Mouse (Mus musculus) heart, embryonic 14.5 days (tissue): ENCODE measurements around the gene Pank2. TPM values are rescaled to one million over a fixed set of nuclear protein-coding genes. Genes with fewer than 3 reads are reported as not detected.
"Not testable (repeated sequence)": the region's sequence is repeated elsewhere in the genome, so short reads cannot be mapped to it uniquely, and the experiment has no call there.

Source experiments
- ATAC-seq: fragments of 200-750 bp; cut with Nextera tagmentation; 2 replicates; pipeline ENCODE4 v1.8.0; 2017; ENCODE audit warnings: low read depth, moderate TSS enrichment; ENCODE audit not compliant: insufficient number of reproducible peaks, insufficient read depth, low FRiP score
- H3K27ac ChIP-seq, 2 experiments: fragments of 200-500 bp in 1 of 2; fragments of 300-500 bp in 1 of 2; sonication (generic) in 1 of 2; replicated peaks in 1 of 2; 2 replicates each; pipeline ENCODE4 v1.5.1; 2012 to 2014; ENCODE audit warnings: low read depth in 2 of 2, low read length in 2 of 2, control low read depth in 1 of 2, mild to moderate bottlenecking in 1 of 2, mixed read lengths in 1 of 2; ENCODE audit not compliant: control insufficient read depth in 1 of 2, insufficient read depth in 1 of 2
- H3K27me3 ChIP-seq: fragments of 300-500 bp; sonication (generic); 2 replicates; pipeline ENCODE4 v1.6.1; 2014; ENCODE audit warnings: mild to moderate bottlenecking, low read length, control low read depth; ENCODE audit not compliant: control insufficient read depth, insufficient read depth
- H3K36me3 ChIP-seq: fragments of 300-500 bp; sonication (generic); 2 replicates; pipeline ENCODE4 v1.6.1; 2014; ENCODE audit warnings: mild to moderate bottlenecking, control low read depth, low read length, mixed read lengths; ENCODE audit not compliant: control insufficient read depth, insufficient read depth
- H3K4me1 ChIP-seq, 2 experiments: fragments of 200-500 bp in 1 of 2; fragments of 300-500 bp in 1 of 2; sonication (generic) in 1 of 2; 2 replicates each; pipeline ENCODE4 v1.6.1; 2012 to 2014; ENCODE audit warnings: low read length in 2 of 2, control low read depth in 1 of 2, mixed read lengths in 1 of 2; ENCODE audit not compliant: control insufficient read depth in 2 of 2, insufficient read depth in 2 of 2
- H3K4me2 ChIP-seq: fragments of 300-500 bp; sonication (generic); 2 replicates; pipeline ENCODE4 v1.6.1; 2014; ENCODE audit warnings: mild to moderate bottlenecking, low read length
- H3K4me3 ChIP-seq, 2 experiments: fragments of 200-500 bp in 1 of 2; fragments of 300-500 bp in 1 of 2; sonication (generic) in 1 of 2; 2 replicates each; pipeline ENCODE4 v1.5.1; 2012 to 2014; ENCODE audit warnings: low read length in 2 of 2, mild to moderate bottlenecking in 2 of 2, control low read depth in 1 of 2, low read depth in 1 of 2, moderate library complexity in 1 of 2; ENCODE audit not compliant: control insufficient read depth in 1 of 2, insufficient read depth in 1 of 2
- H3K9ac ChIP-seq: fragments of 300-500 bp; sonication (generic); 2 replicates; pipeline ENCODE4 v1.6.1; 2014; ENCODE audit warnings: mild to moderate bottlenecking, low read length
- H3K9me3 ChIP-seq: fragments of 300-500 bp; sonication (generic); 2 replicates; pipeline ENCODE4 v1.6.1; 2016; ENCODE audit warnings: low read length, control low read depth; ENCODE audit not compliant: control insufficient read depth
- WGBS: fragments of 180-500 bp; shearing (Covaris S2); extraction: QIAGEN DNeasy Blood & Tissue Kit; methylation state at CpG from one replicate; pipeline ENCODE4 v1.1.7; 2014; 5-methylcytosine and 5-hydroxymethylcytosine counted together
- polyA plus RNA-seq: library from polyadenylated mRNA; unstranded; fragments of >200 nt; fragmentation: Nextera tagmentation; extraction: Ambion mirVana; gene quantifications from 2 replicates; pipeline ENCODE4 v1.2.1, GENCODE M21; 2014

Gene Pank2
- polyA plus RNA-seq, 1 experiment from 2014 or later = 32.9 TPM

DNA sequence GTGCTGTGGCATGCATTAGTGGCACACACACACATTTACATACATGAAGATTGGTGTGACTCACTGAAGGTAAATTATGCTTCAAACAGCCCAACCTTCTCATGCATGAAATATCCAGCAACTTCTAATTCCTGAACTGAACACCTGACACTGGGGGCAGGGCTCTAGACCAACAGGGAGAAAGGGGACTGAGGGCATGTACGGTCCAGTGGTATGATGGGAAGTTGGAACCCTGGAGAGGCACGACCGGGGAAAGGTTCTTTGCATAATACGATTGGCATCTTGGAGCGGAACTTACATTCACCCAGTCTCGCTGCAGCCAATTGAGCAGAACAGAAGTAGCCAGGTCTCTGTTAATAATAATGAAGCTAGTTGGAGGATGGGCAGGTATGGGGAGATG is 37.1 kb upstream of the Pank2 start:
- Histone ChIP-seq H3K9ac (no peak overlapping the region), H3K36me3 (no peaks in the 10 kb centered on the region), H3K27me3 (no peaks in the 10 kb centered on the region), H3K27ac (no peak overlapping the region), H3K4me3 (no peak overlapping the region), H3K9me3 (no peaks in the 10 kb centered on the region; the same call in 1 of the 2 replicates), H3K4me1 (peaks cover 2 to 9% of the 10 kb centered on the region in 2 experiments; a peak in 1 of 4 replicates), H3K4me2 (no peak overlapping the region)
- 75% methylated on average over 6 of the region's 6 CpGs for WGBS
- no peak for ATAC-seq

DNA sequence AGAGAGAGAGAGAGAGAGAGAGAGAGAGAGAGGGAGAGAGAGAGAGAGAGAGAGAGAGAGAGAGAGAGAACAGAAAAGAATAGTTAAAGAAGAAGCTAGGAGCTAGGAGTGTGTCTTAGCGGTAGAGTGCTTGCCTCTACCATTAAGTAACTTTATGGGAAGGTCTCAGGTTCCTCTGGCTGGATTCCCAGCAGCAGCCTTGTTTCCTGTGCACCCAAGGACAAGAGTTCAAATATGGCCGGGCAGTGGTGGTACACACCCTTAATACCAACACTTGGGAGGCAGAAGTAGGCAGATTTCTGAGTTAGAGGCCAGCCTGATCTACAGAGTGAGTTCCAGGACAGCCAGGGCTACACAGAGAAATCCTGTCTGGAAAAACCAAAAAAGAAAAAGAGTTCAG is 35.6 kb upstream of the Pank2 start:
- H3K4me1 ChIP-seq, ATAC-seq: not testable (repeated sequence)

DNA sequence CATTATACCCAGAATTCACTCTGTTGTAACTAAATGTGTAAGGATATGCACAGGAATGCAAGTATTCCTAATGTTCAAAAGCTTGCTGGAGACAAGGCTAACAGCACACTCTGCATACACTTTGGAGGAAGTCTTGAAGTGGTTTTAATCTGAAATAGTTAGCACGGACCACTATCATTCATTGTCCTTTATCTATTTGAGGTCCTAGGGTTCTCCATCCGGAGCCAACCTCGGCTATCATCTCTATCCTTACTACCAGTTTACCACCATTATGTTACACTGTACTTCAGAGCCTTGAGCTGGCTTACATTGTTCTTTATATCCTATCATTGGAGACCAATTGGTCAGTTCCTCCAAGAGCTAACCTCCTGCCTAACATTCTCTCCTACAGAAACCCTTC is 35.1 kb upstream of the Pank2 start:
- H3K4me1 ChIP-seq = peaks cover 2 to 7% of the 10 kb centered on the region in 2 experiments; a peak in 1 of 4 replicates
- H3K9me3 ChIP-seq = no peaks in the 10 kb centered on the region
- no peak overlapping the region for H3K4me2 ChIP-seq
- H3K36me3 ChIP-seq = no peaks in the 10 kb centered on the region
- H3K9ac ChIP-seq = no peak overlapping the region
- WGBS = 64% methylated on average over 3 of the region's 3 CpGs
- no peak for ATAC-seq
- no peaks in the 10 kb centered on the region for H3K27me3 ChIP-seq
- H3K4me3 ChIP-seq = no peak overlapping the region
- H3K27ac ChIP-seq = no peak overlapping the region

More for the DNA sequence above, 35.6 kb upstream of the Pank2 start:
- not testable (repeated sequence) for H3K36me3 ChIP-seq, H3K9me3 ChIP-seq, H3K4me2 ChIP-seq, H3K9ac ChIP-seq, H3K27me3 ChIP-seq, H3K4me3 ChIP-seq, H3K27ac ChIP-seq
- WGBS = 64% methylated on average over 2 of the region's 2 CpGs

DNA sequence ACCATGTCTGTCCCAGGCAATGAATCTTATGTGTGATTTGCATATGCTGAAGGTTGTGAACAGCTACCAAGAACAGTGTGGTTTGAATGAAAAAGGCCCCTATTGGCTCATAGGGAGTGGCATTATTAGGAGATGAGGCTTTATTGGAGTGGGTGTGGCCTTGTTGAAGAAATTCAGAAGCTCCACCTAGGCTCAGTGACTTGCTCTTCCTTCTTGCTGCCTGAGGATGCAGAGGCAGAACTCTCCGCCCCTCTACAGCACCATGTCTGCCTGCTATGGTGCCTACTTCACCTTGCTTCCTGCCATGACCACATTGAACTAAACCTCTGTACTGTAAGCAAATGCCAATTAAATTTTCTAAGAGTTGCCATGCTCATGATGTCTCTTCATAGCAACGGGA is 29.7 kb upstream of the Pank2 start:
- Histone ChIP-seq H3K9me3 (no peaks in the 10 kb centered on the region), H3K4me2 (no peak overlapping the region), H3K27me3 (no peaks in the 10 kb centered on the region), H3K9ac (no peak overlapping the region), H3K36me3 (0 out of 2 replicates have a peak, but pooled peaks cover 4% of the 10 kb centered on the region), H3K4me3 (no peak overlapping the region), H3K4me1 (peaks cover 9 to 18% of the 10 kb centered on the region in 2 experiments), H3K27ac (no peak overlapping the region)
- WGBS = 89% methylated on average over 2 of the region's 2 CpGs
- ATAC-seq = no peak

DNA sequence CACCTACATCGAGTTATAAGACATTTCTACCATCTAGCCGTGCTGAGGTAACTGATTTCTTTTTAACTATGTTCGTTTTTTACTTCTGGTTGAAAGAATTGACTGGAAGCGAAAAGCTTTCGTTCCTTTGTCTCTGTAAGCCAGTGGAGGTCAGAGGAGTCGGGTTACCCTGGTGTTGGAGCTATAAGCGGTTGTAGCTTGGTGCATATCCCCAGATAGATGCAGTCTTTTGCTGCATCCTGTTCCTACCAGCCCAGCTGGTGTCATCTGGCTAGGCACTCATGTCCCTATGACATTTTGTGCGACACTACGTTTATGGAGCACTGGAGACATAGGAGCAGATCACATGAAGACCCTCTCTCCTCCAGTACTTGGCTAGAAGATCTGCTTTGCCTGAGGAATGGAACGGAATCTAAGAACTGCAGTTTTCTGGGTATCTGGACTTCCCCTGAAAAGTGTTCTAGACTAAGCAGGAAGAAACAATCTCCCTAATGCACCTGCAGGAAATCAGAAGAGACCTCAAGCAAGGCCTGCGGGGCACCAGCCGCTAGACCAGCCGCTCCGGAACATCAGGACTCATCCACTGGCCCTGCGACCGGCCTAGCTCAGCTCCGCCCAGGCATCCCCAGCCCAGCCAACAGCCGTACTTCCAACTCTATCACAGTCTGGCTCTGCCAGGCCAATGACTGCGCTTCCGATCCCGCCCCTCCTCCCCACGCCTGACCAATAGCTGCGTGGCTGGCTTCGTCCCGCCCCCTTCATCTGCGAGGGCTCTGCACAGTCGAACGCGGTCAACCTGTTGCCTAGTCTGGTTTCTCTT is 28.8 kb upstream of the Pank2 start, which contains the start of gene Mavs:
Gene Mavs (plus strand): TSS at position 757 of the 820 bp plus-strand sequence.
- Histone ChIP-seq H3K36me3 (peaks cover 8% of the 10 kb centered on the region; the same call in 1 of the 2 replicates), H3K9ac (peak within 1 kb of the TSS; percentile 80), H3K9me3 (no peaks in the 10 kb centered on the region), H3K27me3 (no peaks in the 10 kb centered on the region), H3K4me2 (peak within 1 kb of the TSS; percentile 77), H3K4me3 (peak within 1 kb of the TSS; percentile 57 to 64), H3K4me1 (peaks cover 9 to 18% of the 10 kb centered on the region in 2 experiments), H3K27ac (peak within 1 kb of the TSS; percentile 56 to 76; a peak in 3 of 4 replicates)
- WGBS = 13% methylated on average over 29 of the region's 29 CpGs
- peak; percentile 99 for ATAC-seq

DNA sequence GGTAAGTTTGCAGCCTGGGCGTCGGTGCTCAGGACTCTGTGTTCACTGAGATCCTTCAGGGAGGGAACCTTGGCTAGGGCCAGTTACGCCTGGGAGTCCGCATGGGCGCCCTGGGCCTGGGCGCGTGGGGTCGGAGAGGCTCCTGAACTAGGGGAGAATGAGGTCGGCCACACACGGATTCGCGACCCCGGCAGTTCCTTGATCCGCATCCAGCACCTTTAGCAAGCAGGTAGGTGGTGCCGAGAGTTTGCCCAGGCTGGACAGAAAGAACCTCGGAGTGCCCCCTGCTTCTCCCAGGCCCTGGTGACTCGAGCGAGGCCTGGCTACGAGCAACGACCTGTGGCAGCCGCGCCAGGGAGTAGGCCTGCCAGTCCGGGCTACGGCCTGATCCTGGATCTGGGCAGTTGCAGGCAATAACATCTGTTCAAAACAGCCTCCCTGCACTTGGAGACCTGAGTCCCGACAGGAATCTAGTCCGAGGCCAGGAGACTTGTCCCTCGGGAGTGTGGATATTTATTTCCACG is 28.1 kb upstream of the Pank2 start:
- Histone ChIP-seq H3K4me1 (peaks cover 9 to 18% of the 10 kb centered on the region in 2 experiments), H3K4me3 (peak overlapping the region; percentile 57 to 64), H3K27me3 (no peaks in the 10 kb centered on the region), H3K27ac (peak overlapping the region; percentile 56 to 76; a peak in 3 of 4 replicates), H3K9ac (peak overlapping the region; percentile 80), H3K36me3 (peaks cover 14% of the 10 kb centered on the region), H3K4me2 (peak overlapping the region; percentile 77), H3K9me3 (no peaks in the 10 kb centered on the region)
- ATAC-seq = no peak
- WGBS = 11% methylated on average over 28 of the region's 28 CpGs

DNA sequence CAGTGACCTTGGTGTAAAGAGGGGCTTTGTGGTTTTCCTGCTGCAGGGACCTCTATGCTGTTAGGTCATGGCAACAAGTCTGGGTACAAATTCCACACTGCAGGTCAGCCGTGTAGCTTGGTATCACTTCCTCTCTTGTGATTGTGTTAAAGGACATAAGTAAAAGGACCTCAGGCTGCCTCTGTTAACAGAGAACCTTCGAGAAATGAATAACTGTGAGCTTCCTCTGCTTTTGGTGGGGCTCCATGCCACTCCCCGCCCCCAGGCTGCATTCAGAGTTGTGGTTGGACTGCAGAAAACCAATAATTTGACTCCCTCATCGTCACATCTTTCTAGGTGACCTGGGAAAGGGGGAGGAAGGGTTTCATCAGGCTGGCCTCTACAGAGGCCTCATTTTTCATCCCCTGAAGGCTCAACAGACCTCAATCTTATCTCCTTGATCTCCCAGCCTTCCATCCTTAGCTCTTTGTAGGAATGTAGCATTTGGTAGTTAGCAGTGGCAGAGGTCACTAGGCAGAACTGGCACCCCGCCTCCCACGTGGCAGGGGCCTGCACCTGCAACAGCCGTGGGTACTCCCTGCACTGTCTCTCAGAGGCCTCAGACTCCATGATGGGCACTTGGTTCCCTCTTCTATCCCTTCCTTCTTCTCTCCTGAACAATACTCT is 27.2 kb upstream of the Pank2 start:
- no peaks in the 10 kb centered on the region for H3K27me3 ChIP-seq
- H3K27ac ChIP-seq = no peak overlapping the region
- no peaks in the 10 kb centered on the region for H3K9me3 ChIP-seq
- H3K4me3 ChIP-seq = peak overlapping the region in 1 of 2 experiments; percentile 57; a peak in 1 of 4 replicates
- H3K9ac ChIP-seq = peak overlapping the region; percentile 80
- H3K4me2 ChIP-seq = peak overlapping the region; percentile 77
- peaks cover 9 to 18% of the 10 kb centered on the region in 2 experiments for H3K4me1 ChIP-seq
- 75% methylated on average over 7 of the region's 7 CpGs for WGBS
- ATAC-seq = no peak
- H3K36me3 ChIP-seq = peaks cover 22% of the 10 kb centered on the region
